Mouse (Mus musculus) myocyte (in vitro differentiated cells): ENCODE results near the gene Susd1.

ENCODE experiments used
- POLR2A ChIP-seq: IDR thresholded peaks from one replicate; pipeline ENCODE4 v1.6.1; 2011; ENCODE audit warnings: low read depth, mild to moderate bottlenecking, control low read depth, moderate library complexity; ENCODE audit not compliant: insufficient read length
- POLR2AphosphoS2 ChIP-seq: IDR thresholded peaks from one replicate; pipeline ENCODE4 v1.6.1; 2011; ENCODE audit warnings: low read depth, control low read depth; ENCODE audit not compliant: insufficient read length

DNA sequence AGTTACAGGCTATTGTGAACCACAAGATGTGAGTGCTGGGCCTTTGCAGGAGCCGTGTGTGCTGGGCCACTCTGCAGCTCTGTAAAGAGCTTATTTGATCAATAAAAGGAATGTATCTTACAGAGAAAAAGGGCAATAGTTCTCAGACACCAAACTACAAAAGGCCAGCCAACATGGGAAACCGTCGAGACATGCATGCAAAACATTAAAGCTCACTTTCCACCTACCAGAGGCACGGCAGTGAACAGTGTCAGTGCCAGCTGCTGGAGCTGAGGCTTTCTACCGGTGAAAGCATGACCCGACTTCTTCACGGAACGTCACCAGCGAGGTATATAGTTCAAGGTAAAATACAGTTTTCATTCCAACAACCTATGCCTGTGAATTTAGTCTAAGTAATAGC, 127.8 kb downstream of the Susd1 start:
- TF ChIP-seq POLR2AphosphoS2 (no peak), POLR2A (no peak)
